Mouse (Mus musculus) R1 (cell line): ENCODE results near the gene 1700088E04Rik.

ENCODE experiments used
- DNase-seq: peaks from one replicate; pipeline ENCODE4 v3.0.0-alpha.2; 2018; ENCODE audit warnings: low read depth, low spot score

1700088E04Rik gene

GRCm38 (mm10) chr15:79131442-79131841, 9.6 kb downstream of the 1700088E04Rik start:
- DNase-seq = peak; percentile 51

GRCm38 (mm10) chr15:79130782-79131181, 10.3 kb downstream of the 1700088E04Rik start:
- no peak for DNase-seq

- DNase-seq = no peak
Observed at GRCm38 (mm10) chr15:79129311-79129710, 11.7 kb downstream of the 1700088E04Rik start.

- DNase-seq = peak; percentile 70
Observed at GRCm38 (mm10) chr15:79128208-79128607, 12.8 kb downstream of the 1700088E04Rik start.

GRCm38 (mm10) chr15:79127101-79127500, 14.0 kb downstream of the 1700088E04Rik start:
- DNase-seq = no peak

- DNase-seq = peak; percentile 90
Observed at GRCm38 (mm10) chr15:79126217-79126932, 14.7 kb downstream of the 1700088E04Rik start.

- DNase-seq = no peak
Observed at GRCm38 (mm10) chr15:79124331-79124875, 16.6 kb downstream of the 1700088E04Rik start.

- DNase-seq = no peak
Observed at GRCm38 (mm10) chr15:79123751-79124150, 17.3 kb downstream of the 1700088E04Rik start.

- no peak for DNase-seq
Observed at GRCm38 (mm10) chr15:79122546-79122945, 18.5 kb downstream of the 1700088E04Rik start.

- no peak for DNase-seq
Observed at GRCm38 (mm10) chr15:79122119-79122518, 18.9 kb downstream of the 1700088E04Rik start.

GRCm38 (mm10) chr15:79119491-79119890, 21.6 kb downstream of the 1700088E04Rik start:
- no peak for DNase-seq

- DNase-seq = no peak
Observed at GRCm38 (mm10) chr15:79115276-79115675, 25.8 kb downstream of the 1700088E04Rik start.

- no peak for DNase-seq
Observed at GRCm38 (mm10) chr15:79111774-79112173, 29.3 kb downstream of the 1700088E04Rik start.

- no peak for DNase-seq
Observed at GRCm38 (mm10) chr15:79110528-79110927, 30.5 kb downstream of the 1700088E04Rik start.

GRCm38 (mm10) chr15:79110031-79110430, 31.0 kb downstream of the 1700088E04Rik start:
- DNase-seq = no peak

GRCm38 (mm10) chr15:79109321-79109934, 31.6 kb downstream of the 1700088E04Rik start:
- peak; percentile 34 for DNase-seq

- DNase-seq = peak; percentile 60
Observed at GRCm38 (mm10) chr15:79108421-79109320, 32.4 kb downstream of the 1700088E04Rik start, which contains the start of gene Micall1. Micall1 (plus strand) TSS chr15:79108898.

GRCm38 (mm10) chr15:79107966-79108365, 33.1 kb downstream of the 1700088E04Rik start:
- no peak for DNase-seq

GRCm38 (mm10) chr15:79105804-79106203, 35.2 kb downstream of the 1700088E04Rik start:
- no peak for DNase-seq

- no peak for DNase-seq
Observed at GRCm38 (mm10) chr15:79103264-79103663, 37.8 kb downstream of the 1700088E04Rik start.

- no peak for DNase-seq
Observed at GRCm38 (mm10) chr15:79101531-79101930, 39.5 kb downstream of the 1700088E04Rik start.

- no peak for DNase-seq
Observed at GRCm38 (mm10) chr15:79100391-79100790, 40.7 kb downstream of the 1700088E04Rik start.
